Mouse (Mus musculus): ENCODE measurements around the gene Noxo1. TPM values are rescaled to one million over a fixed set of nuclear protein-coding genes. Genes with fewer than 3 reads are reported as not detected.

The Noxo1 gene
- polyA plus RNA-seq (2011; ENCODE audit: insufficient read depth, insufficient read length, low replicate concordance, missing spikeins) = 2.1 and 2.5 TPM in 2 replicates

GRCm38 (mm10) chr17:24696011-24696697 lies at the start of gene Noxo1, which contains the start of gene Gfer:
Noxo1 (plus strand) TSS chr17:24696234.
Gfer (minus strand) TSS chr17:24696156.
- peak within 1 kb of the TSS; percentile 95 for H3K4me3 ChIP-seq (replicated peaks; ENCODE audit: control insufficient read depth, low read depth, low read length)
- no peaks in the 10 kb centered on the region; the same call in 1 of the 2 replicates for H3K4me1 ChIP-seq (ENCODE audit: control insufficient read depth, insufficient read depth, low read length)
- H3K27ac ChIP-seq (ENCODE audit: control insufficient read depth, insufficient read depth, low read depth, low read length, poor library complexity) = peak within 1 kb of the TSS; percentile 83
- under 1% methylated on average over 76 of the region's 76 CpGs for whole genome bisulfite sequencing
- TF ChIP-seq POLR2A (IDR thresholded peaks at IDR 0.05; ENCODE audit: borderline replicate concordance, control insufficient read depth, low read depth, low read length) (peak; percentile 62; the same call in 1 of the 2 replicates), CTCF (IDR thresholded peaks at IDR 0.05; ENCODE audit: control insufficient read depth, insufficient read depth, low read length) (0 out of 2 replicates have a peak, but pooled peaks have one; percentile 8)

GRCm38 (mm10) chr17:24646381-24646780 lies 49.7 kb upstream of the Noxo1 start:
- no peak overlapping the region for H3K27ac ChIP-seq (ENCODE audit: control insufficient read depth, insufficient read depth, low read depth, low read length, poor library complexity)
- TF ChIP-seq POLR2A (IDR thresholded peaks at IDR 0.05; ENCODE audit: borderline replicate concordance, control insufficient read depth, low read depth, low read length) = no peak
- TF ChIP-seq CTCF (IDR thresholded peaks at IDR 0.05; ENCODE audit: control insufficient read depth, insufficient read depth, low read length) = no peak
- no peaks in the 10 kb centered on the region; the same call in 1 of the 2 replicates for H3K4me1 ChIP-seq (ENCODE audit: control insufficient read depth, insufficient read depth, low read length)
- no peak overlapping the region for H3K4me3 ChIP-seq (replicated peaks; ENCODE audit: control insufficient read depth, low read depth, low read length)
- 79% methylated on average over 4 of the region's 4 CpGs for WGBS

- Histone ChIP-seq H3K4me3 (replicated peaks; ENCODE audit: control insufficient read depth, low read depth, low read length) (no peak overlapping the region), H3K27ac (ENCODE audit: control insufficient read depth, insufficient read depth, low read depth, low read length, poor library complexity) (no peak overlapping the region), H3K4me1 (ENCODE audit: control insufficient read depth, insufficient read depth, low read length) (no peaks in the 10 kb centered on the region; the same call in 1 of the 2 replicates)
- TF ChIP-seq POLR2A (IDR thresholded peaks at IDR 0.05; ENCODE audit: borderline replicate concordance, control insufficient read depth, low read depth, low read length) = no peak
- no peak for TF ChIP-seq CTCF (IDR thresholded peaks at IDR 0.05; ENCODE audit: control insufficient read depth, insufficient read depth, low read length)
- 83% methylated on average over 11 of the region's 11 CpGs for WGBS
Observed at GRCm38 (mm10) chr17:24647493-24647892, 48.5 kb upstream of the Noxo1 start.

DNA sequence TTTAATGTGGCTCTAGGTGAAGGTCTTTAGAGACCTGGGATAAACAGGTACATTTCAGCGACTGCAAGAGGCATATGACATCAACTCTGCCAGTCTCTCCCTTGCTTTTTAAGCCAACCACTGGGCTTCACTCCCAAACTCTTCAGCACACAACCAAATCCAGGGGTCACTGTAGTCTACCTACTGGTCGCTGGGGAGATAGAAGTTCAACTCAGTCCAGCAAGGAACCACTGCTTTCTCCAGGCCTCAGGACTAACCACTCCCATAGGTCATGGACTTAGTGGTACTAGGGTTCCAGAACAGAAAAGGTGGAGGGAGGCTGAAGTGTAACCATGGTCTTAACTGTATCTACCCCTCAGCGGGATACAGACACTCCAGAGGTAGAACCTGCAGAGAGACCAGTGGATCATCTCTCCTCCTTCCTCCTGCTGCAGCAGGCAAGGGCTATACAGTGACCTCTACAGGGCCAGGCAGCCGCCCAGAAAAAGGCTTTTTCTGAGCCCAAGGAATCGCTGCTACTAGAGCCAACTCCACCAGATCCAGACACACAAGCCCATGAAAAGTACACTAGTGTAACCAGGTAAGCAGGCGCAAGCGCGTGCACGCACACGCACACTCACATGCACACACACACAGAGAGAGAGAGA lies 47.2 kb upstream of the Noxo1 start:
- no peaks in the 10 kb centered on the region; the same call in 1 of the 2 replicates for H3K4me1 ChIP-seq (ENCODE audit: control insufficient read depth, insufficient read depth, low read length)
- TF ChIP-seq CTCF (IDR thresholded peaks at IDR 0.05; ENCODE audit: control insufficient read depth, insufficient read depth, low read length) = no peak
- TF ChIP-seq POLR2A (IDR thresholded peaks at IDR 0.05; ENCODE audit: borderline replicate concordance, control insufficient read depth, low read depth, low read length) = no peak
- H3K4me3 ChIP-seq (replicated peaks; ENCODE audit: control insufficient read depth, low read depth, low read length) = no peak overlapping the region
- 79% methylated on average over 10 of the region's 10 CpGs for WGBS
- no peak overlapping the region for H3K27ac ChIP-seq (ENCODE audit: control insufficient read depth, insufficient read depth, low read depth, low read length, poor library complexity)

DNA sequence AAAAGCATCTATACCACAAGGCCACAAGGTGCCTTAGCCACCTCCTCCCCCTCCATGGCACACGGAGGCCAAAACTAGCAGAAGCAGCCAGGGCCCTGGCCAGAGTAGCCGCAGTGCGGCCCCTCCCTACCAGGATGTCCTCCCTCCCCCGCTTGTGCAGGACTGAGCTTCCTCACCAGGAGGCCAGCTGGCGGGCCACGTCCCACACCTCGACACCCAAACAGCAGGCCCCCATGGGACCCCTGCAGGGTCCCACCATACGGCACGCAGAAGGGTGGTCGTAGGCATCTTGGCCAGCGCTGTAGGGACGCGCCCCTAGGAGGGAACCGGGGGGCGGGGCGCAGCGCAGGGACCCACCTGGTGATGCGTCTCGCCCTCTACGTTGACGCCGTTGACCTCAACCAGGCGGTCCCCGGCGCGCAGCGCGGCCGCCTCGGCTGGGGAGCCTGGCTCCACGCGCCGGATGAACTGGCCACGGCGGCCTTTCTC lies 46.4 kb upstream of the Noxo1 start:
- H3K27ac ChIP-seq (ENCODE audit: control insufficient read depth, insufficient read depth, low read depth, low read length, poor library complexity) = peak overlapping the region; percentile 58
- WGBS = 2% methylated on average over 35 of the region's 35 CpGs
- H3K4me1 ChIP-seq (ENCODE audit: control insufficient read depth, insufficient read depth, low read length) = no peaks in the 10 kb centered on the region; the same call in 1 of the 2 replicates
- peak overlapping the region; percentile 48 for H3K4me3 ChIP-seq (replicated peaks; ENCODE audit: control insufficient read depth, low read depth, low read length)
- TF ChIP-seq POLR2A (IDR thresholded peaks at IDR 0.05; ENCODE audit: borderline replicate concordance, control insufficient read depth, low read depth, low read length) (no peak), CTCF (IDR thresholded peaks at IDR 0.05; ENCODE audit: control insufficient read depth, insufficient read depth, low read length) (no peak)

GRCm38 (mm10) chr17:24650070-24650616 lies 45.9 kb upstream of the Noxo1 start, which contains the start of gene Slc9a3r2:
Slc9a3r2 (minus strand) TSS chr17:24650327.
- WGBS = under 1% methylated on average over 41 of the region's 41 CpGs
- Histone ChIP-seq H3K27ac (ENCODE audit: control insufficient read depth, insufficient read depth, low read depth, low read length, poor library complexity) (peak within 1 kb of the TSS; percentile 58), H3K4me3 (replicated peaks; ENCODE audit: control insufficient read depth, low read depth, low read length) (peak within 1 kb of the TSS; percentile 48), H3K4me1 (ENCODE audit: control insufficient read depth, insufficient read depth, low read length) (no peaks in the 10 kb centered on the region; the same call in 1 of the 2 replicates)
- no peak for TF ChIP-seq CTCF (IDR thresholded peaks at IDR 0.05; ENCODE audit: control insufficient read depth, insufficient read depth, low read length)
- TF ChIP-seq POLR2A (IDR thresholded peaks at IDR 0.05; ENCODE audit: borderline replicate concordance, control insufficient read depth, low read depth, low read length) = no peak

DNA sequence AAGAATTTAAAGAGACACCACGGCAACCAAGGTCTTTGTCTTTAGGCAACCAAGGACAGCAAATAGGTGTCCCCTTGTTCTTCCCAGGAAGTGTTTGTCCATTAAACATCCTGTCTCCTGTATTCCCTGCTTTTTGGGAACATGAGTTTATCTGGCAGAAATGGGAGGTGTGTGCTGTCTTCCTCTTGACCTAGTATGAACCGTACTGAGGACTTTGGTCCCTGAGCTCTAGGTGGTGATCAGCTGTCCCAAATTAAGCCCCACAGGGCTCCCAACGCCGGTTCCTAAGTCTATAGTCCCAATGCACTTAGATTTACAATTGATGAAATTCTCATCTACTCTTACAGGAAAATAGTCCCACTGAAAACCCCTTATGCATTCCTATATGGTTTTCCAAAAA lies 45.3 kb upstream of the Noxo1 start:
- no peak overlapping the region for H3K27ac ChIP-seq (ENCODE audit: control insufficient read depth, insufficient read depth, low read depth, low read length, poor library complexity)
- H3K4me1 ChIP-seq (ENCODE audit: control insufficient read depth, insufficient read depth, low read length) = no peaks in the 10 kb centered on the region; the same call in 1 of the 2 replicates
- WGBS = 78% methylated on average over 4 of the region's 4 CpGs
- TF ChIP-seq POLR2A (IDR thresholded peaks at IDR 0.05; ENCODE audit: borderline replicate concordance, control insufficient read depth, low read depth, low read length) (no peak), CTCF (IDR thresholded peaks at IDR 0.05; ENCODE audit: control insufficient read depth, insufficient read depth, low read length) (no peak)
- H3K4me3 ChIP-seq (replicated peaks; ENCODE audit: control insufficient read depth, low read depth, low read length) = no peak overlapping the region

- TF ChIP-seq POLR2A (IDR thresholded peaks at IDR 0.05; ENCODE audit: borderline replicate concordance, control insufficient read depth, low read depth, low read length) = no peak
- TF ChIP-seq CTCF (IDR thresholded peaks at IDR 0.05; ENCODE audit: control insufficient read depth, insufficient read depth, low read length) = no peak
- H3K4me3 ChIP-seq (replicated peaks; ENCODE audit: control insufficient read depth, low read depth, low read length) = no peak overlapping the region
- H3K27ac ChIP-seq (ENCODE audit: control insufficient read depth, insufficient read depth, low read depth, low read length, poor library complexity) = no peak overlapping the region
- H3K4me1 ChIP-seq (ENCODE audit: control insufficient read depth, insufficient read depth, low read length) = no peaks in the 10 kb centered on the region; the same call in 1 of the 2 replicates
- WGBS = 21% methylated on average over 3 of the region's 3 CpGs
Observed at GRCm38 (mm10) chr17:24651835-24652234, 44.2 kb upstream of the Noxo1 start.
